24 mouse cellular contexts compared by ENCODE assay signal in the genomic region with DNA sequence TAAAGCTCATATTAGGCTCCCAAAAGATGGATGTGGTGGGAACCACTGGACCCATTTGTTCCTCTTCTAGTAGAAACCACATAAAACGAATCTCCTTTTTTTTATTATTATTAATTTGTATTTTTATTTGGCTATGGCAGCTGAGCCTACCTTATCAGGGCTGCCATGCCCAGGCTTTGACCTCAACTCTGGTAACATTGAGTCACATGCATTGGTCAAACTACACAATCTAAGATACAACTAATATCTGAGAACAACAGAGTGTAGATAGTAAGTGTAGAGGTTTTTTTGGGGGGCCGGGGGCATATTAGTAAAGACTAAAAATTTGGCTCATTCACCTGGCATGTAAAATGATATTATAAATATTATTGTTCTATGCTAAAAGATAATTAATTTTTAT.
"Had no signal": no experiment of that assay in that cellular context is flagged by ENCODE, and none has a peak within 500 bp of the region (broad histone marks: within the 10 kb centered on the region; RNA-seq: fewer than 3 reads in every experiment).

No protein-coding gene starts in this region.

- H3K9ac ChIP-seq: heart, embryonic 12.5 days; hindbrain, embryonic 13.5 days; hindbrain, embryonic 15.5 days; kidney, embryonic 15.5 days; limb, embryonic 13.5 days; limb, embryonic 15.5 days; liver, embryonic 12.5 days; liver, embryonic 14.5 days had no signal

- H3K9me3 ChIP-seq: heart, embryonic 10.5 days; heart, embryonic 12.5 days; hindbrain, embryonic 13.5 days; hindbrain, embryonic 15.5 days; kidney, embryonic 15.5 days; limb, embryonic 13.5 days; limb, embryonic 15.5 days; liver, embryonic 12.5 days had no signal

- DNase-seq: gastrocnemius, adult 2 months; gastrocnemius, postnatal 10 days; gastrocnemius, postnatal 25 days; heart, adult 18-20 months; heart, postnatal 10 days; kidney, adult 11 months; kidney, adult 2 months; kidney, adult 9 months; kidney, postnatal 14 days; kidney, postnatal 36 days; layer of hippocampus, adult 9-11 months; layer of hippocampus, postnatal 36 days; left cerebral cortex, postnatal 4 days had no signal

- H3K36me3 ChIP-seq: heart, embryonic 10.5 days; heart, embryonic 12.5 days; hindbrain, embryonic 13.5 days; hindbrain, embryonic 15.5 days; kidney, embryonic 15.5 days; limb, embryonic 13.5 days; limb, embryonic 15.5 days; liver, embryonic 12.5 days had no signal

- H3K4me1 ChIP-seq: heart, embryonic 10.5 days; heart, embryonic 12.5 days; hindbrain, embryonic 13.5 days; hindbrain, embryonic 15.5 days; kidney, embryonic 15.5 days; limb, embryonic 13.5 days; limb, embryonic 15.5 days; liver, embryonic 12.5 days had no signal

- H3K4me3 ChIP-seq: gastrocnemius, adult 2 months; heart, embryonic 10.5 days; heart, embryonic 12.5 days; hindbrain, embryonic 13.5 days; hindbrain, embryonic 15.5 days; kidney, embryonic 15.5 days; limb, embryonic 13.5 days; limb, embryonic 15.5 days; liver, embryonic 12.5 days had no signal

- H3K27me3 ChIP-seq: heart, embryonic 12.5 days; hindbrain, embryonic 13.5 days; hindbrain, embryonic 15.5 days; kidney, embryonic 15.5 days; limb, embryonic 13.5 days; limb, embryonic 15.5 days; liver, embryonic 12.5 days had no signal

- H3K27ac ChIP-seq: gastrocnemius, adult 2 months; heart, embryonic 10.5 days; hindbrain, embryonic 13.5 days; hindbrain, embryonic 15.5 days; hindbrain, postnatal 0 days; kidney, embryonic 15.5 days; kidney, postnatal 0 days; limb, embryonic 13.5 days; limb, embryonic 15.5 days; liver, embryonic 12.5 days; liver, embryonic 14.5 days had no signal
